Mouse (Mus musculus) common myeloid progenitor, adult 5-6 weeks (primary cell): ENCODE measurements at regions not wholly inside any gene's neighbourhood (a gene's known extent, or its start where the extent isn't known, plus 50 kb on each side); places are given as distances from the start of the nearest gene placed in this dataset.

Source experiments
- ATAC-seq: replicated peaks from 2 replicates; pipeline ENCODE4 v1.8.0; 2016; ENCODE audit warnings: low read depth, mild to moderate bottlenecking, moderate TSS enrichment, inconsistent platforms; ENCODE audit not compliant: poor library complexity, severe bottlenecking

- ATAC-seq = no peak
Measured at GRCm38 (mm10) chr17:79414006-79414405, 59.1 kb upstream of the Cdc42ep3 start.

GRCm38 (mm10) chr17:79417953-79418352 lies 63.1 kb upstream of the Cdc42ep3 start:
- no peak for ATAC-seq

GRCm38 (mm10) chr17:79421618-79422017 lies 66.7 kb upstream of the Cdc42ep3 start:
- no peak for ATAC-seq

GRCm38 (mm10) chr17:79439182-79439581 lies 84.3 kb upstream of the Cdc42ep3 start:
- no peak for ATAC-seq

- peak; percentile 90 for ATAC-seq
Measured at GRCm38 (mm10) chr17:79442507-79443115, 87.7 kb upstream of the Cdc42ep3 start.

- ATAC-seq = no peak
Measured at GRCm38 (mm10) chr17:79447170-79447569, 92.3 kb upstream of the Cdc42ep3 start.

- no peak for ATAC-seq
Measured at GRCm38 (mm10) chr17:79451141-79451860, 96.4 kb upstream of the Cdc42ep3 start.

- no peak for ATAC-seq
Measured at GRCm38 (mm10) chr17:79453825-79454224, 98.9 kb upstream of the Cdc42ep3 start.

GRCm38 (mm10) chr17:79454526-79454925 lies 99.6 kb upstream of the Cdc42ep3 start:
- ATAC-seq = no peak

GRCm38 (mm10) chr17:79455229-79455628 lies 100.3 kb upstream of the Cdc42ep3 start:
- no peak for ATAC-seq

GRCm38 (mm10) chr17:79457636-79458035 lies 102.7 kb upstream of the Cdc42ep3 start:
- no peak for ATAC-seq

- ATAC-seq = no peak
Measured at GRCm38 (mm10) chr17:79461681-79462091, 106.8 kb upstream of the Cdc42ep3 start.

- ATAC-seq = no peak
Measured at GRCm38 (mm10) chr17:79463074-79463694, 108.3 kb upstream of the Cdc42ep3 start.

- no peak for ATAC-seq
Measured at GRCm38 (mm10) chr17:79465666-79466065, 110.8 kb upstream of the Cdc42ep3 start.

GRCm38 (mm10) chr17:79471639-79472038 lies 116.7 kb upstream of the Cdc42ep3 start:
- no peak for ATAC-seq

GRCm38 (mm10) chr17:79472106-79472995 lies 117.5 kb upstream of the Cdc42ep3 start:
- peak; percentile 98 for ATAC-seq

GRCm38 (mm10) chr17:79476671-79477070 lies 121.8 kb upstream of the Cdc42ep3 start:
- ATAC-seq = no peak

- peak; percentile 54; the same call in 1 of the 2 replicates for ATAC-seq
Measured at GRCm38 (mm10) chr17:79481112-79481738, 126.3 kb upstream of the Cdc42ep3 start.

GRCm38 (mm10) chr17:79481936-79482335 lies 127.0 kb upstream of the Cdc42ep3 start:
- peak; percentile 82 for ATAC-seq

- peak; percentile 77 for ATAC-seq
Measured at GRCm38 (mm10) chr17:79485239-79485638, 126.4 kb upstream of the Rmdn2 start.
